Mouse (Mus musculus): ENCODE data around the gene Ugt8a.

The Ugt8a gene

GRCm38 (mm10) chr3:125869873-125870272, 68.5 kb downstream of the Ugt8a start:
- DNase-seq (ENCODE audit: low spot score in 2 of 2), result no peak

GRCm38 (mm10) chr3:125861601-125862000, 76.8 kb downstream of the Ugt8a start:
- DNase-seq (ENCODE audit: low spot score in 2 of 2), result peak; percentile 33 to 41

- DNase-seq (ENCODE audit: low spot score in 2 of 2), result peak; percentile 30 to 43
Observed at GRCm38 (mm10) chr3:125849163-125849872, 89.1 kb downstream of the Ugt8a start.

- DNase-seq (ENCODE audit: low spot score in 2 of 2), result no peak
Observed at GRCm38 (mm10) chr3:125828051-125828450, 110.4 kb downstream of the Ugt8a start.

- DNase-seq (ENCODE audit: low spot score in 2 of 2), result no peak
Observed at GRCm38 (mm10) chr3:125827256-125827655, 111.2 kb downstream of the Ugt8a start.

GRCm38 (mm10) chr3:125819741-125820140, 118.7 kb downstream of the Ugt8a start:
- no peak for DNase-seq (ENCODE audit: low spot score in 2 of 2)

Data from right cerebral cortex, postnatal 10 days (tissue).